In the genomic region with DNA sequence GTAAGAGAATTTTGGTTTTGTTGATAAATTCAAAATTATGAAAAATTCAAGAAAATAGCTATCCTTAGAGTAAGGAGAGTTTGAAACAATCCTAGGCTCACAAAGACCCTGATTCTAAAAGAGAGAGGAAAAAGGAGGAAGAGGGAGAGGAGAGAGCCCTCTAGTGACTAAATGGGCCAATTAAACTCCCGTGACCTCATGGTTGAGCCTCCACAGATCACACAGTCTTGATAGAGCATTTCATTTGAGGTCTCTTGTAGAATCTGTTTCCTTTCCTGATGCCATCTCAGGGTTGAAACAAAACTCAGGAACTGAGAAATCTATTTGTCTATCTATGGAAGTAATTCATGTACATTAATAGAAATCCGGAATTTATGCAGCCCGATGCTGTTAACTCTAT, we compare ENCODE assay signal across 16 mouse cellular contexts.
DNase-seq lines count a peak whose midpoint lies in the region; ATAC-seq and TF ChIP-seq lines count a peak whose summit lies in the region.
"Had no signal": no experiment of that assay in that cellular context is flagged by ENCODE, and none has a peak within 500 bp of the region (broad histone marks: within the 10 kb centered on the region; RNA-seq: fewer than 3 reads in every experiment).

No protein-coding gene starts in this region.

- no peak overlapping the region for H3K27ac ChIP-seq in hindbrain, postnatal 0 days
- H3K27ac ChIP-seq in hindbrain, embryonic 16.5 days (ENCODE audit: low read depth, low read length) = no peak overlapping the region
- no peak overlapping the region for H3K27ac ChIP-seq in midbrain, postnatal 0 days (ENCODE audit: low read depth, low read length)
- H3K27ac ChIP-seq in midbrain, embryonic 15.5 days = no peak overlapping the region
- H3K27ac ChIP-seq in thymus, adult 2 months (ENCODE audit: control insufficient read depth, insufficient read depth, low read length) = no peak overlapping the region
- H3K27ac ChIP-seq: forebrain, embryonic 10.5 days; gastrocnemius, adult 2 months; intestine, embryonic 15.5 days had no signal

- H3K36me3 ChIP-seq in hindbrain, postnatal 0 days (ENCODE audit: insufficient read depth, low read length) = no peaks in the 10 kb centered on the region
- no peaks in the 10 kb centered on the region for H3K36me3 ChIP-seq in hindbrain, embryonic 16.5 days (ENCODE audit: control insufficient read depth, insufficient read depth, low read length)
- no peaks in the 10 kb centered on the region for H3K36me3 ChIP-seq in midbrain, postnatal 0 days (ENCODE audit: insufficient read depth, low read length)
- no peaks in the 10 kb centered on the region for H3K36me3 ChIP-seq in midbrain, embryonic 15.5 days (replicated peaks)
- H3K36me3 ChIP-seq in thymus, adult 2 months (ENCODE audit: control insufficient read depth, insufficient read depth, low read length) = no peaks in the 10 kb centered on the region
- H3K36me3 ChIP-seq: forebrain, embryonic 10.5 days; intestine, embryonic 15.5 days had no signal

- ATAC-seq in hindbrain, postnatal 0 days = no peak
- no peak for ATAC-seq in hindbrain, embryonic 16.5 days
- ATAC-seq in midbrain, postnatal 0 days (ENCODE audit: low FRiP score) = no peak
- ATAC-seq in midbrain, embryonic 15.5 days (replicated peaks) = no peak
- ATAC-seq: intestine, embryonic 15.5 days had no signal

- WGBS in hindbrain, postnatal 0 days = 78% methylated on average over 3 of the region's 3 CpGs
- 72% methylated on average over 3 of the region's 3 CpGs for WGBS in hindbrain, embryonic 16.5 days
- 72% methylated on average over 3 of the region's 3 CpGs for WGBS in midbrain, postnatal 0 days
- 82% methylated on average over 3 of the region's 3 CpGs for WGBS in midbrain, embryonic 15.5 days
- 70% methylated on average over 3 of the region's 3 CpGs for WGBS in thymus, adult 2 months

- no peak overlapping the region for H3K4me2 ChIP-seq in hindbrain, postnatal 0 days (ENCODE audit: low read depth, low read length)
- H3K4me2 ChIP-seq in hindbrain, embryonic 16.5 days (ENCODE audit: low read length) = no peak overlapping the region
- no peak overlapping the region for H3K4me2 ChIP-seq in midbrain, postnatal 0 days (ENCODE audit: low read depth, low read length, poor library complexity, severe bottlenecking)
- no peak overlapping the region for H3K4me2 ChIP-seq in midbrain, embryonic 15.5 days
- H3K4me2 ChIP-seq: intestine, embryonic 15.5 days had no signal

- peak; percentile 37 for DNase-seq in hindbrain, postnatal 0 days (ENCODE audit: low spot score)
- no peak for DNase-seq in midbrain, postnatal 0 days (ENCODE audit: low spot score)
- DNase-seq in brain, adult 2 months (ENCODE audit: low read depth, low spot score) = peak; percentile 26
- DNase-seq in adrenal gland, postnatal 4 days (ENCODE audit: low spot score in 2 of 2) = no peak
- no peak for DNase-seq in thymus, adult 2 months
- DNase-seq: adrenal gland, postnatal 25 days; gastrocnemius, adult 2 months; heart, postnatal 36 days; kidney, postnatal 36 days; layer of hippocampus, postnatal 36 days; lung, adult 18-20 months had no signal

- no peaks in the 10 kb centered on the region for H3K27me3 ChIP-seq in hindbrain, postnatal 0 days (ENCODE audit: insufficient read depth, low read length)
- peaks cover 7% of the 10 kb centered on the region for H3K27me3 ChIP-seq in hindbrain, embryonic 16.5 days (replicated peaks; ENCODE audit: control insufficient read depth, insufficient read depth, low read length)
- H3K27me3 ChIP-seq in midbrain, postnatal 0 days (ENCODE audit: insufficient read depth, low read length) = no peaks in the 10 kb centered on the region
- no peaks in the 10 kb centered on the region for H3K27me3 ChIP-seq in midbrain, embryonic 15.5 days (replicated peaks)
- no peaks in the 10 kb centered on the region for H3K27me3 ChIP-seq in thymus, adult 2 months (ENCODE audit: control insufficient read depth, insufficient read depth, low read length)
- H3K27me3 ChIP-seq: megakaryocyte, embryonic 14.5 days had no signal

- no peaks in the 10 kb centered on the region for H3K4me1 ChIP-seq in hindbrain, postnatal 0 days (ENCODE audit: insufficient read depth, low read length)
- H3K4me1 ChIP-seq in hindbrain, embryonic 16.5 days (ENCODE audit: control insufficient read depth, insufficient read depth, low read depth, low read length) = no peaks in the 10 kb centered on the region
- H3K4me1 ChIP-seq in midbrain, postnatal 0 days (ENCODE audit: insufficient read depth, low read length) = no peaks in the 10 kb centered on the region
- H3K4me1 ChIP-seq in midbrain, embryonic 15.5 days = no peaks in the 10 kb centered on the region
- H3K4me1 ChIP-seq in thymus, adult 2 months (replicated peaks; ENCODE audit: control insufficient read depth, insufficient read depth, low read length) = no peaks in the 10 kb centered on the region
- H3K4me1 ChIP-seq: forebrain, embryonic 10.5 days; intestine, embryonic 15.5 days; megakaryocyte, embryonic 14.5 days had no signal

- H3K4me3 ChIP-seq in hindbrain, postnatal 0 days (ENCODE audit: low read length) = no peak overlapping the region
- H3K4me3 ChIP-seq in hindbrain, embryonic 16.5 days (ENCODE audit: low read length) = no peak overlapping the region
- H3K4me3 ChIP-seq in midbrain, postnatal 0 days (ENCODE audit: low read depth, low read length) = no peak overlapping the region
- H3K4me3 ChIP-seq in midbrain, embryonic 15.5 days = no peak overlapping the region
- H3K4me3 ChIP-seq in thymus, adult 2 months (ENCODE audit: control insufficient read depth, insufficient read depth, low read length) = no peak overlapping the region
- H3K4me3 ChIP-seq: forebrain, embryonic 10.5 days; gastrocnemius, adult 2 months; intestine, embryonic 15.5 days; megakaryocyte, embryonic 14.5 days had no signal

- TF ChIP-seq POLR2A in thymus, adult 2 months (IDR thresholded peaks at IDR 0.05; ENCODE audit: control insufficient read depth, extremely low read depth, insufficient read depth, low read length, poor library complexity) = no peak

- H3K9ac ChIP-seq in hindbrain, postnatal 0 days (replicated peaks; ENCODE audit: low read length) = no peak overlapping the region
- H3K9ac ChIP-seq in hindbrain, embryonic 16.5 days (ENCODE audit: low read depth, low read length) = no peak overlapping the region
- H3K9ac ChIP-seq in midbrain, postnatal 0 days (replicated peaks; ENCODE audit: low read length, poor library complexity, severe bottlenecking) = no peak overlapping the region
- H3K9ac ChIP-seq in midbrain, embryonic 15.5 days = no peak overlapping the region
- H3K9ac ChIP-seq: intestine, embryonic 15.5 days had no signal

- no peaks in the 10 kb centered on the region for H3K9me3 ChIP-seq in hindbrain, postnatal 0 days (ENCODE audit: low read length)
- H3K9me3 ChIP-seq in hindbrain, embryonic 16.5 days (ENCODE audit: control insufficient read depth, low read length) = no peaks in the 10 kb centered on the region
- no peaks in the 10 kb centered on the region for H3K9me3 ChIP-seq in midbrain, postnatal 0 days (ENCODE audit: low read length)
- no peaks in the 10 kb centered on the region for H3K9me3 ChIP-seq in midbrain, embryonic 15.5 days
- H3K9me3 ChIP-seq: forebrain, embryonic 10.5 days; intestine, embryonic 15.5 days; megakaryocyte, embryonic 14.5 days had no signal

- peak; percentile 49 for TF ChIP-seq CTCF in hindbrain, postnatal 0 days (IDR thresholded peaks at IDR 0.05; ENCODE audit: low read depth)
- TF ChIP-seq CTCF in midbrain, postnatal 0 days (IDR thresholded peaks at IDR 0.05) = peak; percentile 58
- no peak for TF ChIP-seq CTCF in thymus, adult 2 months (IDR thresholded peaks at IDR 0.05; ENCODE audit: borderline replicate concordance, control insufficient read depth, extremely low read depth, insufficient read depth, low read length, poor library complexity)

Comparison
In these comparisons a context has a peak if more than half of its experiments do, and no peak if none do; other contexts are left out.
1. DNase-seq: peak in hindbrain, postnatal 0 days (single experiment) and brain, adult 2 months (single experiment); none in midbrain, postnatal 0 days (single experiment), adrenal gland, postnatal 4 days (0 of 2) and thymus, adult 2 months (single experiment).